Comparison of ENCODE assay signal across 13 mouse cellular contexts in the genomic region with DNA sequence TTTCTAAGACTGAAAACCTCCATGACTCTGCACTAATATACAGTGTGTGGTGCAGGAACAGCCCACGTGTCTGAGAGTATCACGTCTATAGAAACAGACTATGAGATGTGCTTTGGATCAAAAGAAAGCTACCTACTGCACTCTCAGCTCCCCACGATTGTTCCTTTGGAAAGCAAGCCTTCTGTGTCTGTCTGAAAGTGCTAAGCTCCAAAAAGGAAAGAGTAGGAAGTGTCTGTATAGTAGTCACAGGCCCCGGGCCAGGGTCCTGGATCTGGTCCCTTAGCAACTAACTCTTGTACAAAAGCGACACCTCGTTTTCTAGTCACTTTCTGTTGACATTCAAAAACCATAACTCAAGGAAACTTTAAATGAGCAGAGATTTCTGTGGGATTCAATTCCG.
"Had no signal": no experiment of that assay in that cellular context is flagged by ENCODE, and none has a peak within 500 bp of the region (broad histone marks: within the 10 kb centered on the region; RNA-seq: fewer than 3 reads in every experiment).

No protein-coding gene starts in this region.

- H3K27ac ChIP-seq: kidney, embryonic 15.5 days; left cerebral cortex, adult 2 months; liver, embryonic 13.5 days; stomach, postnatal 0 days had no signal

- H3K4me3 ChIP-seq: kidney, embryonic 15.5 days; left cerebral cortex, adult 2 months; liver, embryonic 13.5 days had no signal

- H3K9me3 ChIP-seq: kidney, embryonic 15.5 days; liver, embryonic 13.5 days had no signal

- H3K27me3 ChIP-seq: kidney, embryonic 15.5 days; liver, embryonic 13.5 days had no signal

- H3K4me1 ChIP-seq: liver, embryonic 13.5 days had no signal

- H3K36me3 ChIP-seq: kidney, embryonic 15.5 days; liver, embryonic 13.5 days had no signal

- H3K4me2 ChIP-seq: kidney, embryonic 15.5 days; liver, embryonic 13.5 days; midbrain, embryonic 11.5 days had no signal

- H3K9ac ChIP-seq: kidney, embryonic 15.5 days; liver, embryonic 13.5 days had no signal

- DNase-seq: kidney, postnatal 10 days; layer of hippocampus, postnatal 36 days; liver, embryonic 13.5 days; lung, adult 2 months; lung, postnatal 14 days; lung, postnatal 4 days; midbrain, embryonic 14.5 days; right cerebral cortex, postnatal 14 days; thymus, postnatal 36 days had no signal
